Mouse (Mus musculus) liver, postnatal 0 days (tissue): ENCODE results near the gene Nudt15. TPM values are rescaled to one million over a fixed set of nuclear protein-coding genes. Genes with fewer than 3 reads are reported as not detected.
"Not testable (repeated sequence)": the region's sequence is repeated elsewhere in the genome, so short reads cannot be mapped to it uniquely, and the experiment has no call there.

Source experiments
- ATAC-seq: fragments of 200-750 bp; cut with Nextera tagmentation; 2 replicates; pipeline ENCODE4 v1.8.0; 2017; ENCODE audit warnings: mild to moderate bottlenecking, moderate library complexity
- DNase-seq: peaks from one replicate; pipeline ENCODE4 v3.0.0-alpha.2; 2016
- H3K27ac ChIP-seq: fragments of 300-500 bp; sonication (generic); 2 replicates; pipeline ENCODE4 v1.5.1; 2014; ENCODE audit warnings: antibody characterized with exemption, moderate library complexity, mild to moderate bottlenecking, low read depth
- H3K27me3 ChIP-seq: fragments of 300-500 bp; sonication (generic); 2 replicates; pipeline ENCODE4 v1.6.1; 2014; ENCODE audit warnings: low read length, control low read depth, mixed read lengths; ENCODE audit not compliant: insufficient read depth
- H3K36me3 ChIP-seq: fragments of 300-500 bp; sonication (generic); replicated peaks from 2 replicates; pipeline ENCODE4 v1.6.1; 2014; ENCODE audit warnings: mild to moderate bottlenecking, control low read depth, low read length, moderate library complexity, mixed read lengths; ENCODE audit not compliant: insufficient read depth
- H3K4me1 ChIP-seq: fragments of 300-500 bp; sonication (generic); 2 replicates; pipeline ENCODE4 v1.6.1; 2014; ENCODE audit warnings: antibody characterized with exemption, mild to moderate bottlenecking, control low read depth; ENCODE audit not compliant: insufficient read depth
- H3K4me2 ChIP-seq: fragments of 300-500 bp; sonication (generic); 2 replicates; pipeline ENCODE4 v1.6.1; 2014; ENCODE audit warnings: low read depth, mild to moderate bottlenecking, low read length, moderate library complexity, mixed read lengths
- H3K4me3 ChIP-seq: fragments of 300-500 bp; sonication (generic); 2 replicates; pipeline ENCODE4 v1.5.1; 2014; ENCODE audit warnings: low read depth, low read length
- H3K9ac ChIP-seq: fragments of 300-500 bp; sonication (generic); replicated peaks from 2 replicates; pipeline ENCODE4 v1.6.1; 2014; ENCODE audit warnings: mild to moderate bottlenecking, moderate library complexity
- H3K9me3 ChIP-seq: fragments of 300-500 bp; sonication (generic); 2 replicates; pipeline ENCODE4 v1.6.1; 2016; ENCODE audit warnings: mild to moderate bottlenecking, control low read depth, low read length, mixed read lengths
- CTCF ChIP-seq: sonication (generic); IDR thresholded peaks from 2 replicates; pipeline ENCODE4 v1.5.1; 2016; ENCODE audit warnings: antibody characterized with exemption, low read depth
- EP300 ChIP-seq: IDR thresholded peaks from 2 replicates; pipeline ENCODE4 v1.6.1; 2016; ENCODE audit warnings: antibody characterized with exemption, low read depth, mild to moderate bottlenecking
- WGBS: fragments of 180-500 bp; shearing (Covaris S2); extraction: QIAGEN DNeasy Blood & Tissue Kit; methylation state at CpG from one replicate; pipeline ENCODE4 v1.1.7; 2014; ENCODE audit not compliant: insufficient replicate concordance; 5-methylcytosine and 5-hydroxymethylcytosine counted together
- polyA plus RNA-seq: library from polyadenylated mRNA; unstranded; fragments of >200 nt; fragmentation: Nextera tagmentation; extraction: Ambion mirVana; gene quantifications from 2 replicates; pipeline ENCODE4 v1.2.1, GENCODE M21; 2015

The Nudt15 gene
- polyA plus RNA-seq, 1 experiment from 2014 or later = 1.9 TPM

DNA sequence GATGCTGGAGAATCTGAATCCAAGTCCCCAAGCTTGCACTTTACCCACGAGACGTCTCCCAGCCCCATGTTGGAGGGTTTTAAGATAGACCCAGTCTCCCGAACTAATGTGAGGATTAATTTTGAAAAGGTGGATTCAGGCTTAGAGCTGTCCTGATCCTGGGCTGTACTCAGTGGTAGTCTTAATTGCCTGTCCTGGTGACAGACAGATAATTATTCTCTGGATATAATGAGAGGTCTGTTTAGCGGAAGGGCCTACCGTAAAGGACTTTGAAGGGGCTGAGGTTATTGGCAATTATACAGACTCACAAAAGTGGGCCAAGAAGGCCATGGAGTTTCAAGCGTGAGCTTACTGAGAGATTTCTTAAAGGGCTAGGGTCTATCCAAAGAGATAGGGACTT lies 4.3 kb downstream of the Nudt15 start:
- 75% methylated on average over 6 of the region's 6 CpGs for WGBS
- H3K4me1 ChIP-seq = no peaks in the 10 kb centered on the region
- H3K9ac ChIP-seq = no peak overlapping the region
- no peaks in the 10 kb centered on the region for H3K27me3 ChIP-seq
- no peak overlapping the region for H3K4me3 ChIP-seq
- DNase-seq (no peak), ATAC-seq (no peak)
- no peak overlapping the region for H3K4me2 ChIP-seq
- no peaks in the 10 kb centered on the region for H3K9me3 ChIP-seq
- TF ChIP-seq EP300 (no peak), CTCF (no peak)
- H3K36me3 ChIP-seq = no peaks in the 10 kb centered on the region
- H3K27ac ChIP-seq = no peak overlapping the region

- no peaks in the 10 kb centered on the region for H3K4me1 ChIP-seq
- WGBS = 56% methylated on average over 2 of the region's 2 CpGs
- no peaks in the 10 kb centered on the region for H3K36me3 ChIP-seq
- H3K27me3 ChIP-seq = no peaks in the 10 kb centered on the region
- H3K9ac ChIP-seq = no peak overlapping the region
- no peak overlapping the region for H3K4me3 ChIP-seq
- H3K9me3 ChIP-seq = no peaks in the 10 kb centered on the region
- no peak for DNase-seq
- ATAC-seq = no peak
- no peak overlapping the region for H3K4me2 ChIP-seq
- no peak for TF ChIP-seq CTCF
- TF ChIP-seq EP300 = no peak
- no peak overlapping the region for H3K27ac ChIP-seq
Measured at GRCm38 (mm10) chr14:73535641-73536040, 12.4 kb downstream of the Nudt15 start.

DNA sequence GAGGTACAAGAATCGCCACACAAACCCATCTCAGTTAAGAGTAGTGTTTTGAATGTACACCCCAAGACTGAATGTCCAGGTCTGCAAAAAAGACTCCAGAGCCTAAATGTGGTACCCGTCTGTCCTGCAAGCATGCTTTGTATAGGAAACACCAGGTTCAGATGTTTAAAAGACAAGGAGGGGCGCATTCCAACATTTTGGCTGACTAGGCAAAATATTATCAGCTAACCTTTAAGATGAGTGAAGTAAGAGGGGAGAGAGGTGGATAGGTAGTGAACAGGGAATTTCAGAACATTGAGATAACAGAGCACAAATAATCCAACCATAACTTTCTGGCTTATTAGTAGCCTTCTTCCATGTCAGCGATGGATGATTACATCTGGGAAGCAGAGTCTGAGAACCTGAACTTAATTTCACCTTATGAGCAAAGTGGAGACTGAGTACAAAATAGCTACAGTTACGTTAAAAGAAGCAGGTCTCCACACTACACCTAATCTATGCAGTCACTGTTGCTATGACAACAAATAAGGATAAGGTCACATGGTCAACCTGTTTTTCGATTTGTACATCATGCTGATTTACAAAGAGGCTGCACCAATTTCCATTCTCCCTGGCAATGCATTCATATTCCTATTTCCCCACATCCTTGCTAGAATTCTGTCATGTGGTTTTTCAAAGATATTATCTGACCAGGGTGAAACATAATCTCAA lies 14.1 kb downstream of the Nudt15 start:
- 62% methylated on average over 6 of the region's 6 CpGs for WGBS
- no peaks in the 10 kb centered on the region for H3K36me3 ChIP-seq
- no peak overlapping the region for H3K9ac ChIP-seq
- H3K27me3 ChIP-seq = no peaks in the 10 kb centered on the region
- TF ChIP-seq EP300 = no peak
- no peak for TF ChIP-seq CTCF
- ATAC-seq (no peak), DNase-seq (no peak)
- no peak overlapping the region for H3K27ac ChIP-seq
- no peak overlapping the region for H3K4me3 ChIP-seq
- H3K4me1 ChIP-seq = no peaks in the 10 kb centered on the region
- H3K4me2 ChIP-seq = no peak overlapping the region
- H3K9me3 ChIP-seq = no peaks in the 10 kb centered on the region

- not testable (repeated sequence) for H3K27me3 ChIP-seq, H3K9ac ChIP-seq, DNase-seq, H3K4me3 ChIP-seq, H3K4me2 ChIP-seq, H3K4me1 ChIP-seq, ATAC-seq, H3K9me3 ChIP-seq, H3K36me3 ChIP-seq, H3K27ac ChIP-seq
- 79% methylated on average over 3 of the region's 3 CpGs for WGBS
Measured at GRCm38 (mm10) chr14:73528661-73529060, 19.4 kb downstream of the Nudt15 start.

- Histone ChIP-seq H3K4me1 (peaks cover 3% of the 10 kb centered on the region; the same call in 1 of the 2 replicates), H3K27ac (peak within 1 kb of the TSS; percentile 83), H3K9me3 (no peaks in the 10 kb centered on the region), H3K4me3 (peak within 1 kb of the TSS; percentile 61), H3K9ac (peak within 1 kb of the TSS; percentile 62), H3K36me3 (no peaks in the 10 kb centered on the region), H3K4me2 (peak within 1 kb of the TSS; percentile 57), H3K27me3 (no peaks in the 10 kb centered on the region)
- WGBS = under 1% methylated on average over 36 of the region's 41 CpGs
- DNase-seq (peak; percentile 95), ATAC-seq (peak; percentile 100)
- TF ChIP-seq CTCF = peak; percentile 100
- no peak for TF ChIP-seq EP300
Measured at GRCm38 (mm10) chr14:73524766-73525448, 23.1 kb downstream of the Nudt15 start, which contains the start of gene Sucla2. Sucla2 (plus strand) TSS chr14:73525319.

DNA sequence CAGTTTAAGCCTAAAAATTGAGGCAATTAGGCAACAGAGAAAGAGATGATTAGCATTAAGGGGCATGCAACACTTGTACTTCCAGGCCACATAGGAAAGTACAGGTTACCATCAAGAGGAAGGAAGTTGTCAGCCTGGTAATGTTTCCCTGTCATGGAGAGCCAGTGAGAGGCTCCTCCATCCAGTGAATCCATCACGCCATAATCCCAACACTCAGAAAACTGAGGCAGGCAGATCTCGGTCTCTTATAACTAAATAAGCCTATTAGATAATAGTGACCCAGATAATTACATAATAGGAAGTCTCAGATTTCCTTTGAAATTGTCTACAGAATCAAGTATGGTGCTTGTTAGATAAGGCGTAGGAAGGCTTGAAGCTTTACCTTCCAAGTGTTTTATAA lies 23.9 kb downstream of the Nudt15 start:
- TF ChIP-seq EP300 = no peak
- no peak for TF ChIP-seq CTCF
- H3K4me2 ChIP-seq = peak overlapping the region; percentile 57
- H3K27ac ChIP-seq = no peak overlapping the region
- H3K4me1 ChIP-seq = peaks cover 3% of the 10 kb centered on the region; the same call in 1 of the 2 replicates
- H3K27me3 ChIP-seq = no peaks in the 10 kb centered on the region
- DNase-seq (no peak), ATAC-seq (no peak)
- no peaks in the 10 kb centered on the region for H3K9me3 ChIP-seq
- no peak overlapping the region for H3K9ac ChIP-seq
- 47% methylated on average over 3 of the region's 3 CpGs for WGBS
- H3K36me3 ChIP-seq = no peaks in the 10 kb centered on the region
- H3K4me3 ChIP-seq = peak overlapping the region; percentile 61; the same call in 1 of the 2 replicates
